Mouse (Mus musculus): ENCODE measurements around the gene Nup93. TPM values are rescaled to one million over a fixed set of nuclear protein-coding genes. Genes with fewer than 3 reads are reported as not detected.

Gene Nup93
- polyA plus RNA-seq, 1 experiment from 2014 or later, result 103 TPM

- no peaks in the 10 kb centered on the region for H3K27me3 ChIP-seq (ENCODE audit: control insufficient read depth, insufficient read depth, low read length)
- H3K4me3 ChIP-seq (ENCODE audit: low read length), result no peak overlapping the region
- H3K36me3 ChIP-seq (ENCODE audit: control insufficient read depth, insufficient read depth, low read length), result peaks cover 6% of the 10 kb centered on the region; the same call in 1 of the 2 replicates
- H3K9me3 ChIP-seq (ENCODE audit: control insufficient read depth, low read length), result no peaks in the 10 kb centered on the region
- WGBS, result 90% methylated on average over 2 of the region's 2 CpGs
- H3K27ac ChIP-seq (ENCODE audit: low read depth, low read length), result no peak overlapping the region
- no peaks in the 10 kb centered on the region for H3K4me1 ChIP-seq (ENCODE audit: control insufficient read depth, insufficient read depth, low read length)
- H3K9ac ChIP-seq (ENCODE audit: low read depth, low read length), result no peak overlapping the region
- no peak for ATAC-seq (ENCODE audit: low FRiP score, low TSS enrichment)
- H3K4me2 ChIP-seq (replicated peaks; ENCODE audit: low read depth, low read length), result no peak overlapping the region
Observed at GRCm38 (mm10) chr8:94317249-94317648, 102.9 kb downstream of the Nup93 start.

- Histone ChIP-seq H3K4me1 (ENCODE audit: control insufficient read depth, insufficient read depth, low read length) (no peaks in the 10 kb centered on the region), H3K9me3 (ENCODE audit: control insufficient read depth, low read length) (no peaks in the 10 kb centered on the region), H3K4me2 (replicated peaks; ENCODE audit: low read depth, low read length) (no peak overlapping the region), H3K27me3 (ENCODE audit: control insufficient read depth, insufficient read depth, low read length) (no peaks in the 10 kb centered on the region), H3K27ac (ENCODE audit: low read depth, low read length) (no peak overlapping the region), H3K4me3 (ENCODE audit: low read length) (no peak overlapping the region), H3K36me3 (ENCODE audit: control insufficient read depth, insufficient read depth, low read length) (peaks cover 6% of the 10 kb centered on the region; the same call in 1 of the 2 replicates), H3K9ac (ENCODE audit: low read depth, low read length) (no peak overlapping the region)
- ATAC-seq (ENCODE audit: low FRiP score, low TSS enrichment), result no peak
- 91% methylated on average over 2 of the region's 2 CpGs for WGBS
Observed at GRCm38 (mm10) chr8:94317691-94318090, 103.3 kb downstream of the Nup93 start.

GRCm38 (mm10) chr8:94320036-94320435, 105.7 kb downstream of the Nup93 start:
- H3K4me1 ChIP-seq (ENCODE audit: control insufficient read depth, insufficient read depth, low read length), result no peaks in the 10 kb centered on the region
- WGBS, result 81% methylated on average over 2 of the region's 2 CpGs
- H3K4me2 ChIP-seq (replicated peaks; ENCODE audit: low read depth, low read length), result no peak overlapping the region
- ATAC-seq (ENCODE audit: low FRiP score, low TSS enrichment), result no peak
- no peak overlapping the region for H3K27ac ChIP-seq (ENCODE audit: low read depth, low read length)
- H3K27me3 ChIP-seq (ENCODE audit: control insufficient read depth, insufficient read depth, low read length), result no peaks in the 10 kb centered on the region
- H3K36me3 ChIP-seq (ENCODE audit: control insufficient read depth, insufficient read depth, low read length), result no peaks in the 10 kb centered on the region
- H3K9me3 ChIP-seq (ENCODE audit: control insufficient read depth, low read length), result no peaks in the 10 kb centered on the region
- H3K4me3 ChIP-seq (ENCODE audit: low read length), result no peak overlapping the region
- no peak overlapping the region for H3K9ac ChIP-seq (ENCODE audit: low read depth, low read length)

- no peak overlapping the region for H3K9ac ChIP-seq (ENCODE audit: low read depth, low read length)
- H3K36me3 ChIP-seq (ENCODE audit: control insufficient read depth, insufficient read depth, low read length), result no peaks in the 10 kb centered on the region
- H3K27ac ChIP-seq (ENCODE audit: low read depth, low read length), result no peak overlapping the region
- no peaks in the 10 kb centered on the region for H3K27me3 ChIP-seq (ENCODE audit: control insufficient read depth, insufficient read depth, low read length)
- no peak overlapping the region for H3K4me3 ChIP-seq (ENCODE audit: low read length)
- H3K4me2 ChIP-seq (replicated peaks; ENCODE audit: low read depth, low read length), result no peak overlapping the region
- WGBS, result 75% methylated on average over 4 of the region's 4 CpGs
- no peaks in the 10 kb centered on the region for H3K4me1 ChIP-seq (ENCODE audit: control insufficient read depth, insufficient read depth, low read length)
- no peaks in the 10 kb centered on the region for H3K9me3 ChIP-seq (ENCODE audit: control insufficient read depth, low read length)
- no peak for ATAC-seq (ENCODE audit: low FRiP score, low TSS enrichment)
Observed at GRCm38 (mm10) chr8:94322083-94322482, 107.7 kb downstream of the Nup93 start.

- no peaks in the 10 kb centered on the region for H3K9me3 ChIP-seq (ENCODE audit: control insufficient read depth, low read length)
- no peak for ATAC-seq (ENCODE audit: low FRiP score, low TSS enrichment)
- no peak overlapping the region for H3K4me3 ChIP-seq (ENCODE audit: low read length)
- 76% methylated on average over 6 of the region's 6 CpGs for WGBS
- H3K36me3 ChIP-seq (ENCODE audit: control insufficient read depth, insufficient read depth, low read length), result no peaks in the 10 kb centered on the region
- no peak overlapping the region for H3K9ac ChIP-seq (ENCODE audit: low read depth, low read length)
- H3K4me1 ChIP-seq (ENCODE audit: control insufficient read depth, insufficient read depth, low read length), result no peaks in the 10 kb centered on the region
- no peaks in the 10 kb centered on the region for H3K27me3 ChIP-seq (ENCODE audit: control insufficient read depth, insufficient read depth, low read length)
- no peak overlapping the region for H3K27ac ChIP-seq (ENCODE audit: low read depth, low read length)
- no peak overlapping the region for H3K4me2 ChIP-seq (replicated peaks; ENCODE audit: low read depth, low read length)
Observed at GRCm38 (mm10) chr8:94323041-94323440, 108.7 kb downstream of the Nup93 start.

GRCm38 (mm10) chr8:94324071-94324470, 109.7 kb downstream of the Nup93 start:
- Histone ChIP-seq H3K27me3 (ENCODE audit: control insufficient read depth, insufficient read depth, low read length) (no peaks in the 10 kb centered on the region), H3K36me3 (ENCODE audit: control insufficient read depth, insufficient read depth, low read length) (no peaks in the 10 kb centered on the region), H3K9me3 (ENCODE audit: control insufficient read depth, low read length) (no peaks in the 10 kb centered on the region), H3K4me2 (replicated peaks; ENCODE audit: low read depth, low read length) (no peak overlapping the region), H3K4me3 (ENCODE audit: low read length) (no peak overlapping the region), H3K9ac (ENCODE audit: low read depth, low read length) (no peak overlapping the region), H3K4me1 (ENCODE audit: control insufficient read depth, insufficient read depth, low read length) (no peaks in the 10 kb centered on the region), H3K27ac (ENCODE audit: low read depth, low read length) (no peak overlapping the region)
- 57% methylated on average over 12 of the region's 12 CpGs for WGBS
- ATAC-seq (ENCODE audit: low FRiP score, low TSS enrichment), result no peak

GRCm38 (mm10) chr8:94326016-94326415, 111.7 kb downstream of the Nup93 start:
- no peak for ATAC-seq (ENCODE audit: low FRiP score, low TSS enrichment)
- H3K4me1 ChIP-seq (ENCODE audit: control insufficient read depth, insufficient read depth, low read length), result no peaks in the 10 kb centered on the region
- no peak overlapping the region for H3K27ac ChIP-seq (ENCODE audit: low read depth, low read length)
- no peak overlapping the region for H3K9ac ChIP-seq (ENCODE audit: low read depth, low read length)
- no peaks in the 10 kb centered on the region for H3K9me3 ChIP-seq (ENCODE audit: control insufficient read depth, low read length)
- H3K36me3 ChIP-seq (ENCODE audit: control insufficient read depth, insufficient read depth, low read length), result no peaks in the 10 kb centered on the region
- H3K4me2 ChIP-seq (replicated peaks; ENCODE audit: low read depth, low read length), result no peak overlapping the region
- H3K27me3 ChIP-seq (ENCODE audit: control insufficient read depth, insufficient read depth, low read length), result no peaks in the 10 kb centered on the region
- no peak overlapping the region for H3K4me3 ChIP-seq (ENCODE audit: low read length)
- 65% methylated on average over 4 of the region's 4 CpGs for WGBS

- Histone ChIP-seq H3K27me3 (ENCODE audit: control insufficient read depth, insufficient read depth, low read length) (no peaks in the 10 kb centered on the region), H3K9me3 (ENCODE audit: control insufficient read depth, low read length) (no peaks in the 10 kb centered on the region), H3K4me2 (replicated peaks; ENCODE audit: low read depth, low read length) (no peak within 1 kb of the TSS), H3K4me1 (ENCODE audit: control insufficient read depth, insufficient read depth, low read length) (no peaks in the 10 kb centered on the region), H3K4me3 (ENCODE audit: low read length) (no peak within 1 kb of the TSS), H3K27ac (ENCODE audit: low read depth, low read length) (no peak within 1 kb of the TSS), H3K36me3 (ENCODE audit: control insufficient read depth, insufficient read depth, low read length) (no peaks in the 10 kb centered on the region), H3K9ac (ENCODE audit: low read depth, low read length) (0 out of 2 replicates have a peak within 1 kb of the TSS, but pooled peaks have one; percentile 2)
- 82% methylated on average over 21 of the region's 21 CpGs for WGBS
- no peak for ATAC-seq (ENCODE audit: low FRiP score, low TSS enrichment)
Observed at GRCm38 (mm10) chr8:94328932-94329728, 114.8 kb downstream of the Nup93 start, which contains the start of gene Slc12a3. TSS of gene Slc12a3 (plus strand) at chr8:94329201.

- Histone ChIP-seq H3K9ac (ENCODE audit: low read depth, low read length) (no peak overlapping the region), H3K4me1 (ENCODE audit: control insufficient read depth, insufficient read depth, low read length) (no peaks in the 10 kb centered on the region), H3K9me3 (ENCODE audit: control insufficient read depth, low read length) (no peaks in the 10 kb centered on the region), H3K4me2 (replicated peaks; ENCODE audit: low read depth, low read length) (no peak overlapping the region), H3K4me3 (ENCODE audit: low read length) (no peak overlapping the region), H3K27ac (ENCODE audit: low read depth, low read length) (no peak overlapping the region), H3K36me3 (ENCODE audit: control insufficient read depth, insufficient read depth, low read length) (no peaks in the 10 kb centered on the region), H3K27me3 (ENCODE audit: control insufficient read depth, insufficient read depth, low read length) (no peaks in the 10 kb centered on the region)
- 32% methylated on average over 4 of the region's 4 CpGs for WGBS
- peak; percentile 68 for ATAC-seq (ENCODE audit: low FRiP score, low TSS enrichment)
Observed at GRCm38 (mm10) chr8:94330733-94331132, 116.4 kb downstream of the Nup93 start.
